Mouse (Mus musculus): ENCODE data around the gene Slc35c2.

Slc35c2 gene

GRCm38 (mm10) chr2:165238416-165239145 is 49.1 kb downstream of the Slc35c2 start:
- no peak for DNase-seq (ENCODE audit: low spot score in 2 of 2)

GRCm38 (mm10) chr2:165234613-165235291 is 52.9 kb downstream of the Slc35c2 start, which contains the start of gene Cdh22:
Gene Cdh22, minus strand, starts transcription at chr2:165234853.
- no peak for DNase-seq (ENCODE audit: low spot score in 2 of 2)

GRCm38 (mm10) chr2:165234291-165234612 is 53.4 kb downstream of the Slc35c2 start:
- no peak for DNase-seq (ENCODE audit: low spot score in 2 of 2)

- DNase-seq (ENCODE audit: low spot score in 2 of 2), result peak; percentile 22 to 23
Measured at GRCm38 (mm10) chr2:165233491-165234290, 54.0 kb downstream of the Slc35c2 start.

GRCm38 (mm10) chr2:165229050-165229449 is 58.6 kb downstream of the Slc35c2 start:
- no peak for DNase-seq (ENCODE audit: low spot score in 2 of 2)
